ENCODE assay signal across 9 mouse cellular contexts in the genomic region with DNA sequence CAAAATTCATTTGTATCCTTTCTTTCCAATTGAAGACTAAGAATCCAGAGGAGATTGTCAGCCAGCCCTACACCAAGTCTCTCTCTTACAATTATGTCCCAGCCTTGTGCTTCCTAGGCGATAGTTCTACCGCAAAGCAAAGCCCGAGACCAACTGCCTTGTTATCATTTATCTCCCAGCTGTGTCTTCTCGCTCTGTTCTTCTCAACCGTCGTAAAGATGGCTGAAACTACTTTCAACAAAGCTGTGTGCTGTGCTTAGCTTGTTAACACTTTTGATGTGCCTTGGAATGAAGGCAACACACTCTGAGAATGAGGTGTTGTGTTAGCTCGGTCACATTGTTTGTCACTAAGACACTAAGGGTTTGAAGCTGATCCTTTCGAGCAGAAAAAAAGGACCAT. TPM values are rescaled to one million over a fixed set of nuclear protein-coding genes. Genes with fewer than 3 reads are reported as not detected.
DNase-seq lines count a peak whose midpoint lies in the region; ATAC-seq and TF ChIP-seq lines count a peak whose summit lies in the region.
"Had no signal": no experiment of that assay in that cellular context is flagged by ENCODE, and none has a peak within 500 bp of the region (broad histone marks: within the 10 kb centered on the region; RNA-seq: fewer than 3 reads in every experiment).

No protein-coding gene starts in this region.

- peaks cover 5% of the 10 kb centered on the region; the same call in 1 of the 2 replicates for H3K4me1 ChIP-seq in kidney, embryonic 14.5 days (ENCODE audit: control insufficient read depth, insufficient read depth, low read length)
- H3K4me1 ChIP-seq in embryonic facial prominence, embryonic 12.5 days = peaks cover 18% of the 10 kb centered on the region
- H3K4me1 ChIP-seq in intestine, embryonic 16.5 days (ENCODE audit: control insufficient read depth, insufficient read depth, low read length) = peaks cover 20% of the 10 kb centered on the region

- peak overlapping the region; percentile 94 for H3K4me2 ChIP-seq in kidney, embryonic 14.5 days (replicated peaks; ENCODE audit: low read depth, low read length)
- peak overlapping the region; percentile 91 for H3K4me2 ChIP-seq in embryonic facial prominence, embryonic 12.5 days (replicated peaks)
- no peak overlapping the region for H3K4me2 ChIP-seq in intestine, embryonic 16.5 days (ENCODE audit: low read depth, low read length)
- H3K4me2 ChIP-seq in myocyte (ENCODE audit: low read depth) = peak overlapping the region; percentile 64

- H3K4me3 ChIP-seq in kidney, embryonic 14.5 days (ENCODE audit: low read length) = peak overlapping the region; percentile 62; the same call in 1 of the 2 replicates
- peak overlapping the region; percentile 54 for H3K4me3 ChIP-seq in embryonic facial prominence, embryonic 12.5 days
- peak overlapping the region; percentile 63; the same call in 1 of the 2 replicates for H3K4me3 ChIP-seq in intestine, embryonic 16.5 days (ENCODE audit: low read length)
- H3K4me3 ChIP-seq in myocyte = peak overlapping the region; percentile 22

- H3K9ac ChIP-seq in kidney, embryonic 14.5 days (ENCODE audit: low read depth, low read length) = no peak overlapping the region
- H3K9ac ChIP-seq in embryonic facial prominence, embryonic 12.5 days = no peak overlapping the region
- no peak overlapping the region for H3K9ac ChIP-seq in intestine, embryonic 16.5 days (ENCODE audit: low read depth, low read length)

- no peaks in the 10 kb centered on the region for H3K36me3 ChIP-seq in kidney, embryonic 14.5 days (ENCODE audit: control insufficient read depth, insufficient read depth, low read length)
- H3K36me3 ChIP-seq in embryonic facial prominence, embryonic 12.5 days = no peaks in the 10 kb centered on the region
- H3K36me3 ChIP-seq in intestine, embryonic 16.5 days (ENCODE audit: control insufficient read depth, insufficient read depth, low read length) = no peaks in the 10 kb centered on the region
- no peaks in the 10 kb centered on the region for H3K36me3 ChIP-seq in myocyte (ENCODE audit: control insufficient read depth, insufficient read depth)
- H3K36me3 ChIP-seq: G1E had no signal

- peak overlapping the region; percentile 2 for H3ac ChIP-seq in myocyte (ENCODE audit: control insufficient read depth, insufficient read length)

- 30% methylated on average over 8 of the region's 8 CpGs for WGBS in kidney, embryonic 14.5 days
- 46% methylated on average over 8 of the region's 8 CpGs for WGBS in embryonic facial prominence, embryonic 12.5 days
- 20% methylated on average over 8 of the region's 8 CpGs for WGBS in intestine, embryonic 16.5 days

- H3K9me3 ChIP-seq in kidney, embryonic 14.5 days (ENCODE audit: control insufficient read depth, low read length) = no peaks in the 10 kb centered on the region
- no peaks in the 10 kb centered on the region for H3K9me3 ChIP-seq in embryonic facial prominence, embryonic 12.5 days
- H3K9me3 ChIP-seq in intestine, embryonic 16.5 days (ENCODE audit: control insufficient read depth, low read length) = no peaks in the 10 kb centered on the region
- H3K9me3 ChIP-seq: G1E had no signal

- H3K79me2 ChIP-seq in myocyte (ENCODE audit: control insufficient read depth, insufficient read depth) = no peaks in the 10 kb centered on the region

- peaks cover 7% of the 10 kb centered on the region; the same call in 1 of the 2 replicates for H3K27me3 ChIP-seq in kidney, embryonic 14.5 days (ENCODE audit: control insufficient read depth, insufficient read depth, low read length)
- H3K27me3 ChIP-seq in embryonic facial prominence, embryonic 12.5 days = peaks cover 19% of the 10 kb centered on the region
- no peaks in the 10 kb centered on the region for H3K27me3 ChIP-seq in intestine, embryonic 16.5 days (replicated peaks; ENCODE audit: control insufficient read depth, insufficient read depth, low read length)
- no peaks in the 10 kb centered on the region for H3K27me3 ChIP-seq in myocyte (ENCODE audit: control insufficient read depth, insufficient read depth, insufficient read length)

- DNase-seq in kidney, postnatal 36 days = no peak
- no peak for DNase-seq in frontal cortex, postnatal 36 days (ENCODE audit: low spot score in 2 of 2)
- no peak for DNase-seq in ovary, postnatal 10 days (ENCODE audit: low spot score)
- DNase-seq in frontal cortex, postnatal 14 days (ENCODE audit: low spot score in 2 of 2) = no peak

- no peak overlapping the region for H3K27ac ChIP-seq in kidney, embryonic 14.5 days (ENCODE audit: low read depth, low read length)
- H3K27ac ChIP-seq in embryonic facial prominence, embryonic 12.5 days = peak overlapping the region; percentile 11; the same call in 1 of the 2 replicates
- no peak overlapping the region for H3K27ac ChIP-seq in intestine, embryonic 16.5 days (ENCODE audit: low read length)

- no peak for TF ChIP-seq POLR2A in myocyte (IDR thresholded peaks at IDR 0.05; ENCODE audit: insufficient read length, low read depth)

- ATAC-seq in kidney, embryonic 14.5 days (ENCODE audit: low FRiP score, low TSS enrichment) = no peak
- no peak for ATAC-seq in embryonic facial prominence, embryonic 12.5 days (ENCODE audit: insufficient number of reproducible peaks, insufficient read depth, low FRiP score, low TSS enrichment)
- ATAC-seq in intestine, embryonic 16.5 days = no peak

TF ChIP-seq in myocyte, 11 proteins besides CTCF, POLR2A, EP300 and RAD21:
- TF ChIP-seq CEBPB (IDR thresholded peaks at IDR 0.05; ENCODE audit: insufficient read depth, poor library complexity, severe bottlenecking) (no peak), MYOD1 (IDR thresholded peaks at IDR 0.05; ENCODE audit: control insufficient read depth in 1 of 3, insufficient read length in 2 of 3, low read depth in 2 of 3) (no peak), SRF (IDR thresholded peaks at IDR 0.05; ENCODE audit: control insufficient read depth, insufficient read length, low read depth) (no peak), MYOG (IDR thresholded peaks at IDR 0.05; ENCODE audit: control insufficient read depth in 1 of 3, insufficient read depth in 1 of 3, insufficient read length in 2 of 3, low read depth in 2 of 3) (no peak), E2F4 (IDR thresholded peaks at IDR 0.05; ENCODE audit: insufficient read depth) (no peak), POLR2AphosphoS2 (IDR thresholded peaks at IDR 0.05; ENCODE audit: insufficient read length, low read depth) (no peak), USF1 (IDR thresholded peaks at IDR 0.05; ENCODE audit: low read depth) (no peak), REST (IDR thresholded peaks at IDR 0.05; ENCODE audit: insufficient read depth, insufficient read length) (no peak), TCF3 (IDR thresholded peaks at IDR 0.05; ENCODE audit: insufficient read length, low read depth) (no peak), MAX (IDR thresholded peaks at IDR 0.05; ENCODE audit: low read depth) (no peak), TCF12 (IDR thresholded peaks at IDR 0.05; ENCODE audit: insufficient read depth, poor library complexity, severe bottlenecking) (no peak)
TF ChIP-seq in myocyte: peak in this region for 0.

RNA-seq across cellular contexts. Expression of a gene that starts 0.7 kb away (rescaled TPM):
- 2.2 and 3.9 TPM in 2 replicates for polyA plus RNA-seq in kidney, embryonic 14.5 days (2014; fragmentation: Nextera tagmentation; extraction: Ambion mirVana)
- polyA plus RNA-seq in embryonic facial prominence, embryonic 12.5 days (2016; fragmentation: Nextera tagmentation; extraction: Ambion mirVana) = 5.1 and 6.3 TPM in 2 replicates
- 0.89 and 2.0 TPM in 2 replicates for polyA plus RNA-seq in intestine, embryonic 16.5 days (2015; fragmentation: Nextera tagmentation; extraction: Ambion mirVana)
- 6.8 TPM for polyA plus RNA-seq in myocyte (2012; fragmentation: generic; extraction: Trizol)

RNA-seq across cellular contexts. Expression of a gene that starts 13.4 kb away (rescaled TPM):
- 48.7 and 49.9 TPM in 2 replicates for polyA plus RNA-seq in kidney, embryonic 14.5 days (2014; fragmentation: Nextera tagmentation; extraction: Ambion mirVana)
- 31.9 and 34.0 TPM in 2 replicates for polyA plus RNA-seq in embryonic facial prominence, embryonic 12.5 days (2016; fragmentation: Nextera tagmentation; extraction: Ambion mirVana)
- 15.8 and 20.2 TPM in 2 replicates for polyA plus RNA-seq in intestine, embryonic 16.5 days (2015; fragmentation: Nextera tagmentation; extraction: Ambion mirVana)
- 4.0 TPM for polyA plus RNA-seq in myocyte (2012; fragmentation: generic; extraction: Trizol)

RNA-seq across cellular contexts. Expression of a gene that starts 41.7 kb away (rescaled TPM):
- 115 and 157 TPM in 2 replicates for polyA plus RNA-seq in kidney, embryonic 14.5 days (2014; fragmentation: Nextera tagmentation; extraction: Ambion mirVana)
- polyA plus RNA-seq in embryonic facial prominence, embryonic 12.5 days (2016; fragmentation: Nextera tagmentation; extraction: Ambion mirVana) = 172 and 186 TPM in 2 replicates
- polyA plus RNA-seq in intestine, embryonic 16.5 days (2015; fragmentation: Nextera tagmentation; extraction: Ambion mirVana) = 155 and 161 TPM in 2 replicates
- polyA plus RNA-seq in myocyte (2012; fragmentation: generic; extraction: Trizol) = 177 TPM
